Mouse (Mus musculus) layer of hippocampus, postnatal 25 days (tissue): Measurements from ENCODE around the gene Cherp. TPM values are rescaled to one million over a fixed set of nuclear protein-coding genes. Genes with fewer than 3 reads are reported as not detected.

ENCODE experiments used
- DNase-seq, 2 experiments: peaks; one replicate each; pipeline ENCODE4 v3.0.0; 2022; ENCODE audit warnings: mixed read lengths in 2 of 2, low spot score in 1 of 2; ENCODE audit errors: extremely low spot score in 1 of 2
- microRNA-seq, 2 experiments: library from miRNA; unstranded; fragments of <30 nt; microRNA quantifications; one replicate each; pipeline ENCODE4 v1.2.0; 2021
- total RNA-seq, 2 experiments: library from RNA; stranded (reverse); gene quantifications; 2 replicates each; pipeline ENCODE4 v1.2.3; 2021

The Cherp gene
- total RNA-seq, 2 experiments from 2014 or later: 67.2 to 79.6 TPM

DNA sequence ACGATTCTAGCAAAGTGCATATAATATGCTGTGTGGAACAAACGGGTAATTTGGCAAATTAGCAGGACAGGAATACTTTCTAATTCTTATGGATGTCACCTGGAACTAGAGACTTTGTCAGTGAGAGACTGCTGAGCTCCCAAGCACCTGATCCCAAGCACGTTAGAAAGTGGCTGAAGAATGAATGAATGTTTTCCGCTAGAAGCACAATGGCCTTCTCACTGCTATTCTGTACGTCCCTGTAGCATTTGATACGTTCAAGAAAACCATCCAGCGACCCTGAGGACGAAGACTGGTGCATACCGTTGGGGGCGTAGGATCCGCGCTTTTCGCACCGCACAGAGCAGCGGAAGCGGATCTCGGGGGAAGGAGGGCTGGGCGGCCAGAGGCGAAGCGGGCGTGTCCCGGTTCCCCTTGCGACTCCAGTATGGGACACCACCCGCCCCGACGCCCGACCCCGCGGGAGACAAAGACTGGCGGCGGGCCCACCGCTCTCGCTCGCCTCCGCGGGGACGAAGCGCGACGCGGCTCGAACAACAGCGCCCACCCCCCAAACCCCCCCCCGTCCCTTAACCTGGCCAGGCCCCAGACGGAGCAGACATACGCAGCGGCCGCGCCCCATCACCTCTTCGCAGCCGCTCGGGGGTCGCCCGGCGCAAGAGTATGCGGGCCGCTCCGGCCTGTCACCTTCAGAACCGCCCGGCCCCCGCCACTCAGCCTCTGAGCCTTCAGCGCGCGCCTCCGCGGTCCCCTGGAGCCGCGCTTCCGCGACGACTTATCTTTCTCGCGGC is 54.3 kb downstream of the Cherp start:
- DNase-seq: peak; percentile 25 to 35

DNA sequence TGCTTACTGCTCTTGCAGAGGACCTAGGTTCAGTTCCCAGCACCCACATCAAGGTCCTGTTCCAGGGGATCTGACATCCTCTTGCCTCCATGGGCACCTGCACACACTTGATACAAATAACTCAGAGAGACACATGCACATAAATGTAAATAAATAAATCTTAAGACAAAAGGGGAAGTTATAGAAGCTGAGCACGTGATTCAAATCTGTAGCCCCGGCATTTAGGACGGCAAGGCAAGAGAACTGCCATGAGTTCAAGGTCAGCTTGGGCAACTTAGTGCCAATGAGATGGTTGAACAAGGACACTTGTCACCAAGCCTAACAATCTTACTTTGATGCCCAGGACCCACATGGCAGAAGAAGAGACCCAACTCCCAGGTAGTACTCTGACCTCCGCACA is 57.0 kb downstream of the Cherp start:
- DNase-seq: no peak

DNA sequence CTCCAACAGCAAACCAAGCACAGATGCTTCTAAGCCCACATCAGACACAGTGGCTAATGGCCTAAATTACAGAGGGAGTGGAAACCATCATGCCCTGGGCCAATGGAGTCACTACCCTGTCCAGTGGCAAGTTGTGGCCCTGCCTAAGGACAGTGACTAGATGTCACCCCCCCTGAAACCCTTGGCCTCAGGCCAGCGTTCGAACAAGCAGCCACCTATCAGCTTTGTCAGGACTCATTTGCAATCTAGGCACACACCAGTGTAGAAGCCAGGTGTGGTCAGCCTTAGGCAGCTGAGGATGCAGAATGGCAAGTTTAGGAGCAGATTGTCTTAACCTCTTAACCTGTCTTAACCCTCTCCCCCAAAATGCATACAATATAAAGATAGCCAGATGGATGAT is 59.8 kb downstream of the Cherp start:
- no peak for DNase-seq

DNA sequence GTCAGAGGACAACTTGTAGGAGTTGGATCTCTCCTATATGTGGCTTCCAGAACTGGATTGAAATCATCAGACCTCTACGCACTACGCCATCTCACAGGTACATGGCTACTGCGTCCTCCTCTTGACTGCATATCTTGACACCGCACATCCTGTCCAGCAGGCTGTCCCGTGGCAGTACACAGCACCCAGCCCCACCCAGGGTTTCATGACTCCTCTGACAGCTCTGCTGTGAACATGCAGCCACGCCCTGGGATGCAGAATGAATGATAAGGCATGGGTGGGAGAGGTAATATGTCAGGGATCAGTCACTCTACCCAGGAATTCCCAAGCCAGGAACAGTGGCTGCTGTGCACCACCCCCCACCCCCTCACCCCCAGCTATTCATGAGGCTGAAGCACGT is 61.2 kb downstream of the Cherp start:
- DNase-seq: no peak

Small RNA genes within 50 kb of the gene (microRNA-seq; reads per million reads assigned to microRNA genes)
- 1.7 to 3.8 reads per million in 2 experiments for gene Mir7068

Other genes starting within 250 kb of the Cherp start
- gene Ap1m1, start 235.2 kb downstream of the Cherp start, total RNA-seq: 10 to 100 TPM; 85.8 to 96.2 TPM
- gene Gm10282, start 170.0 kb downstream of the Cherp start, total RNA-seq: 1 to 10 TPM; 6.6 to 7.9 TPM
- 10 to 100 TPM; 14.3 to 18.0 TPM for gene Klf2, start 156.2 kb downstream of the Cherp start, total RNA-seq
- 10 to 100 TPM; 58.9 to 72.2 TPM for gene Eps15l1, start 53.8 kb downstream of the Cherp start, total RNA-seq
- gene Calr3, start 31.4 kb downstream of the Cherp start, total RNA-seq: under 1 TPM; 0.69 to 0.85 TPM
- 10 to 100 TPM; 12.9 to 15.4 TPM for gene 1700030K09Rik, start 31.3 kb downstream of the Cherp start, total RNA-seq
- 10 to 100 TPM; 45.9 to 51.1 TPM for gene Slc35e1, start 17.4 kb upstream of the Cherp start, total RNA-seq
- 10 to 100 TPM; 10.1 to 10.6 TPM for gene Med26, start 73.0 kb upstream of the Cherp start, total RNA-seq
- 100 to 1,000 TPM; 104 TPM for gene Smim7, start 95.9 kb upstream of the Cherp start, total RNA-seq
- gene Tmem38a, start 96.8 kb upstream of the Cherp start, total RNA-seq: 100 to 1,000 TPM; 132 to 139 TPM
- gene Nwd1, start 171.5 kb upstream of the Cherp start, total RNA-seq: 10 to 100 TPM; 46.7 to 53.0 TPM
- 100 to 1,000 TPM; 168 to 169 TPM for gene Sin3b, start 248.1 kb upstream of the Cherp start, total RNA-seq